Mouse (Mus musculus) hindlimb bud, embryonic 11.5 days (tissue): ENCODE measurements around the gene Zfp60.
"Not testable (repeated sequence)": the region's sequence is repeated elsewhere in the genome, so short reads cannot be mapped to it uniquely, and the experiment has no call there.

ENCODE experiments used
- DNase-seq: peaks from one replicate; pipeline ENCODE4 v3.0.0-alpha.2; 2012; ENCODE audit warnings: low read depth, low spot score; ENCODE audit errors: extremely low spot score

Zfp60 gene

GRCm38 (mm10) chr7:27789306-27789705, 58.1 kb downstream of the Zfp60 start:
- DNase-seq, result no peak

- DNase-seq, result not testable (repeated sequence)
Observed at GRCm38 (mm10) chr7:27793865-27794264, 62.7 kb downstream of the Zfp60 start.

GRCm38 (mm10) chr7:27794566-27794965, 63.4 kb downstream of the Zfp60 start:
- DNase-seq, result no peak

- DNase-seq, result no peak
Observed at GRCm38 (mm10) chr7:27797906-27798811, 67.0 kb downstream of the Zfp60 start.

- no peak for DNase-seq
Observed at GRCm38 (mm10) chr7:27801137-27801536, 69.9 kb downstream of the Zfp60 start.

GRCm38 (mm10) chr7:27802986-27803385, 71.8 kb downstream of the Zfp60 start:
- DNase-seq, result no peak
